Mouse (Mus musculus) MEL (cell line): ENCODE data around the gene Gab2. TPM values are rescaled to one million over a fixed set of nuclear protein-coding genes. Genes with fewer than 3 reads are reported as not detected.

Experiments
- DNase-seq: peaks from one replicate; pipeline ENCODE4 v3.0.0; 2011; ENCODE audit warnings: low read depth, low spot score
- H3K27ac ChIP-seq: 2 replicates; pipeline ENCODE4 v1.5.1; 2012; ENCODE audit warnings: low read depth, mild to moderate bottlenecking, control low read depth, low read length, moderate library complexity; ENCODE audit not compliant: control insufficient read depth
- H3K27me3 ChIP-seq, 2 experiments: fragments of 150-350 bp in 1 of 2; sonication (generic) in 1 of 2; 2 replicates each; pipeline ENCODE4 v1.6.1; 2012; ENCODE audit warnings: low read length in 2 of 2, mild to moderate bottlenecking in 2 of 2, improper control_type of control experiment in 1 of 2, moderate library complexity in 1 of 2; ENCODE audit not compliant: insufficient read depth in 2 of 2, control insufficient read depth in 1 of 2
- H3K36me3 ChIP-seq, 2 experiments: 2 replicates each; pipeline ENCODE4 v1.6.1; 2012 to 2014; ENCODE audit warnings: low read length in 2 of 2, improper control_type of control experiment in 1 of 2, inconsistent platforms in 1 of 2, mild to moderate bottlenecking in 1 of 2; ENCODE audit not compliant: insufficient read depth in 2 of 2, control insufficient read depth in 1 of 2
- H3K4me1 ChIP-seq, 2 experiments: fragments of 150-350 bp in 1 of 2; sonication (generic) in 1 of 2; 2 replicates each; pipeline ENCODE4 v1.6.1; 2012; ENCODE audit warnings: low read length in 2 of 2, improper control_type of control experiment in 1 of 2, mild to moderate bottlenecking in 1 of 2; ENCODE audit not compliant: insufficient read depth in 2 of 2, control insufficient read depth in 1 of 2
- H3K4me3 ChIP-seq, 2 experiments: fragments of 150-350 bp in 1 of 2; sonication (generic) in 1 of 2; 2 replicates each; pipeline ENCODE4 v1.5.1; 2012; ENCODE audit warnings: low read depth in 2 of 2, low read length in 2 of 2, mild to moderate bottlenecking in 2 of 2, moderate library complexity in 2 of 2, control low read depth in 1 of 2, improper control_type of control experiment in 1 of 2; ENCODE audit not compliant: control insufficient read depth in 1 of 2, insufficient read depth in 1 of 2
- H3K79me2 ChIP-seq: 2 replicates; pipeline ENCODE4 v1.6.1; 2012; ENCODE audit warnings: mild to moderate bottlenecking, low read length, moderate library complexity; ENCODE audit not compliant: control insufficient read depth, poor library complexity, insufficient read depth
- H3K9ac ChIP-seq: 2 replicates; pipeline ENCODE4 v1.6.1; 2012; ENCODE audit warnings: low read depth, mild to moderate bottlenecking, control low read depth, low read length, moderate library complexity; ENCODE audit not compliant: control insufficient read depth, poor library complexity, severe bottlenecking
- H3K9me3 ChIP-seq: fragments of 150-350 bp; sonication (generic); replicated peaks from 2 replicates; pipeline ENCODE4 v1.6.1; 2012; ENCODE audit warnings: mild to moderate bottlenecking, low read length, improper control_type of control experiment, moderate library complexity; ENCODE audit not compliant: insufficient read depth
- CHD1 ChIP-seq: IDR thresholded peaks from 2 replicates; pipeline ENCODE4 v1.6.1; 2012; ENCODE audit warnings: low read depth, mild to moderate bottlenecking, inconsistent platforms, low read length, improper control_type of control experiment
- CHD2 ChIP-seq: IDR thresholded peaks from 2 replicates; pipeline ENCODE4 v1.6.1; 2011; ENCODE audit warnings: low read length, improper control_type of control experiment
- EP300 ChIP-seq, 2 experiments: IDR thresholded peaks; 2 replicates each; pipeline ENCODE4 v1.6.1; 2011; ENCODE audit warnings: improper control_type of control experiment in 2 of 2, low read length in 2 of 2, low read depth in 1 of 2, mild to moderate bottlenecking in 1 of 2
- GATA1 ChIP-seq: IDR thresholded peaks from 2 replicates; pipeline ENCODE4 v1.6.1; 2011; ENCODE audit warnings: low read depth, low read length, improper control_type of control experiment
- JUND ChIP-seq: IDR thresholded peaks from 2 replicates; pipeline ENCODE4 v1.6.1; 2011; ENCODE audit warnings: low read depth, mild to moderate bottlenecking, improper control_type of control experiment, low read length
- KAT2A ChIP-seq: conservative IDR thresholded peaks from 2 replicates; pipeline ENCODE4 v1.6.1; 2012; ENCODE audit warnings: low read depth, low read length, improper control_type of control experiment, inconsistent platforms
- MAX ChIP-seq: IDR thresholded peaks from 2 replicates; pipeline ENCODE4 v1.6.1; 2011; ENCODE audit warnings: low read length, improper control_type of control experiment
- MAZ ChIP-seq: IDR thresholded peaks from 2 replicates; pipeline ENCODE4 v1.6.1; 2012; ENCODE audit warnings: low read depth, mild to moderate bottlenecking, inconsistent platforms, low read length, improper control_type of control experiment
- MXI1 ChIP-seq: IDR thresholded peaks from 2 replicates; pipeline ENCODE4 v1.6.1; 2011; ENCODE audit warnings: mild to moderate bottlenecking, low read depth, low read length, improper control_type of control experiment
- SMC3 ChIP-seq: IDR thresholded peaks from 2 replicates; pipeline ENCODE4 v1.6.1; 2011; ENCODE audit warnings: low read depth, low read length, improper control_type of control experiment
- TBP ChIP-seq: IDR thresholded peaks from 2 replicates; pipeline ENCODE4 v1.8.0; 2011; ENCODE audit warnings: low read depth, low read length, improper control_type of control experiment
- USF1 ChIP-seq: IDR thresholded peaks from 2 replicates; pipeline ENCODE4 v1.6.1; 2014; ENCODE audit warnings: low read depth, mild to moderate bottlenecking, inconsistent platforms, low read length, improper control_type of control experiment, moderate library complexity
- ZNF384 ChIP-seq: IDR thresholded peaks from 2 replicates; pipeline ENCODE4 v1.6.1; 2012; ENCODE audit warnings: low read depth, mild to moderate bottlenecking, inconsistent platforms, low read length, improper control_type of control experiment
- polyA plus RNA-seq, 2 experiments: library from polyadenylated mRNA; stranded (reverse) in 1 of 2; unstranded in 1 of 2; fragments of >175 nt in 1 of 2; fragments of >200 nt in 1 of 2; gene quantifications; 2 replicates each; pipeline versions ENCODE4 v1.2.1 to v1.2.4; 2012; ENCODE audit warnings: low replicate concordance in 2 of 2, low read depth in 1 of 2; ENCODE audit not compliant: insufficient read length in 2 of 2, insufficient read depth in 1 of 2, missing spikeins in 1 of 2
- total RNA-seq: library from RNA; depleted of rRNA; stranded (reverse); fragments of 300-350 nt; gene quantifications from 2 replicates; pipeline ENCODE4 v1.2.3, GENCODE M21; 2012

Gene Gab2
- total and polyA plus RNA-seq, 3 experiments = 5.0 to 11.5 TPM; not detected in 1

- no peak overlapping the region for H3K4me3 ChIP-seq
- peak; percentile 51 for DNase-seq
These were observed 73.5 kb downstream of the Gab2 start for GRCm38 (mm10) chr7:97154756-97155487.

GRCm38 (mm10) chr7:97164261-97164660 lies 82.9 kb downstream of the Gab2 start:
- Histone ChIP-seq H3K79me2 (no peaks in the 10 kb centered on the region; the same call in 1 of the 2 replicates), H3K4me3 (no peak overlapping the region), H3K27me3 (no peaks in the 10 kb centered on the region), H3K27ac (no peak overlapping the region), H3K36me3 (peaks cover 0 to 16% of the 10 kb centered on the region in 2 experiments; a peak in 2 of 4 replicates), H3K9me3 (no peaks in the 10 kb centered on the region), H3K4me1 (peaks cover 3 to 9% of the 10 kb centered on the region in 2 experiments; a peak in 3 of 4 replicates), H3K9ac (no peak overlapping the region)
- TF ChIP-seq SMC3 = no peak
- TF ChIP-seq EP300 (IDR thresholded peaks at IDR 0.05; ENCODE audit: low read depth in 1 of 2, low read length in 2 of 2) = peak in 1 of 2 experiments; percentile 25; a peak in 1 of 4 replicates
- no peak for TF ChIP-seq ZNF384
- no peak for TF ChIP-seq KAT2A
- no peak for TF ChIP-seq MAX
- TF ChIP-seq TBP = no peak
- no peak for TF ChIP-seq MXI1
- TF ChIP-seq JUND = no peak
- DNase-seq = peak; percentile 60

More at GRCm38 (mm10) chr7:97154756-97155487, 73.5 kb downstream of the Gab2 start:
- Histone ChIP-seq H3K27ac (no peak overlapping the region), H3K27me3 (no peaks in the 10 kb centered on the region), H3K36me3 (peaks cover 0 to 26% of the 10 kb centered on the region in 2 experiments; a peak in 2 of 4 replicates), H3K9me3 (no peaks in the 10 kb centered on the region), H3K9ac (no peak overlapping the region), H3K79me2 (0 out of 2 replicates have a peak, but pooled peaks cover 2% of the 10 kb centered on the region), H3K4me1 (peaks cover 10 to 22% of the 10 kb centered on the region in 2 experiments)
- TF ChIP-seq GATA1 = no peak
- TF ChIP-seq CHD2 = peak; percentile 45
- 0 out of 4 replicates have a peak, but pooled peaks of 1 of the 2 experiments have one; percentile 26 for TF ChIP-seq EP300 (IDR thresholded peaks at IDR 0.05; ENCODE audit: low read depth in 1 of 2, low read length in 2 of 2)

GRCm38 (mm10) chr7:97171089-97171488 lies 89.7 kb downstream of the Gab2 start:
- Histone ChIP-seq H3K27me3 (no peaks in the 10 kb centered on the region), H3K9me3 (no peaks in the 10 kb centered on the region), H3K27ac (peak overlapping the region; percentile 50), H3K36me3 (peaks cover 0 to 27% of the 10 kb centered on the region in 2 experiments; a peak in 2 of 4 replicates), H3K4me1 (peaks cover 15 to 25% of the 10 kb centered on the region in 2 experiments), H3K4me3 (no peak overlapping the region; a peak in 1 of 4 replicates), H3K9ac (no peak overlapping the region), H3K79me2 (no peaks in the 10 kb centered on the region)
- no peak for DNase-seq
- TF ChIP-seq MAZ = no peak
- no peak for TF ChIP-seq MAX
- TF ChIP-seq CHD1 = no peak
- no peak for TF ChIP-seq JUND
- TF ChIP-seq USF1 = no peak
